Mouse (Mus musculus) G1E (cell line): ENCODE results near the gene Gm11027. TPM values are rescaled to one million over a fixed set of nuclear protein-coding genes. Genes with fewer than 3 reads are reported as not detected.

ENCODE experiments used
- ATAC-seq: 2 replicates; pipeline ENCODE4 v1.8.0; 2016; ENCODE audit warnings: mild to moderate bottlenecking; ENCODE audit not compliant: insufficient number of reproducible peaks, poor library complexity, low FRiP score, severe bottlenecking; ENCODE audit errors: extremely low read depth
- DNase-seq: peaks from one replicate; pipeline ENCODE4 v3.0.0; 2012; ENCODE audit warnings: low spot score
- H3K27me3 ChIP-seq: 2 replicates; pipeline ENCODE4 v1.6.1; 2012; ENCODE audit warnings: mild to moderate bottlenecking, low read length, inconsistent platforms; ENCODE audit not compliant: insufficient read depth
- H3K36me3 ChIP-seq: replicated peaks from 2 replicates; pipeline ENCODE3; 2012; ENCODE audit warnings: mild to moderate bottlenecking, inconsistent platforms
- H3K4me1 ChIP-seq: 2 replicates; pipeline ENCODE4 v1.6.1; 2012; ENCODE audit warnings: low read depth, low read length, inconsistent platforms, mixed read lengths; ENCODE audit not compliant: insufficient read depth
- H3K4me3 ChIP-seq: 2 replicates; pipeline ENCODE4 v1.5.1; 2012; ENCODE audit warnings: low read depth, mild to moderate bottlenecking, inconsistent platforms, low read length, moderate library complexity, mixed read lengths
- H3K9me3 ChIP-seq: replicated peaks from 2 replicates; pipeline ENCODE4 v1.6.1; 2012; ENCODE audit warnings: inconsistent platforms
- CTCF ChIP-seq: IDR thresholded peaks from 2 replicates; pipeline ENCODE4 v1.5.1; 2012; ENCODE audit warnings: low read depth, low read length, inconsistent platforms, mixed read lengths
- GATA1 ChIP-seq: IDR thresholded peaks from 2 replicates; pipeline ENCODE4 v1.6.1; 2012; ENCODE audit warnings: borderline replicate concordance, low read length, inconsistent platforms, mixed read lengths
- GATA2 ChIP-seq: IDR thresholded peaks from 2 replicates; pipeline ENCODE4 v1.6.1; 2012; ENCODE audit warnings: low read depth, low read length, inconsistent platforms, borderline replicate concordance
- POLR2AphosphoS5 ChIP-seq: IDR thresholded peaks from 2 replicates; pipeline ENCODE4 v1.6.1; 2012; ENCODE audit warnings: low read depth, low read length, inconsistent platforms; ENCODE audit not compliant: insufficient replicate concordance
- TAL1 ChIP-seq: conservative IDR thresholded peaks from 2 replicates; pipeline ENCODE4 v1.6.1; 2012; ENCODE audit warnings: low read depth, low read length, inconsistent platforms, mixed read lengths
- polyA plus RNA-seq: library from polyadenylated mRNA; stranded (reverse); fragments of >175 nt; gene quantifications from 2 replicates; pipeline ENCODE4 v1.2.3, GENCODE M21; 2012
- total RNA-seq, 2 experiments: library from RNA; stranded (forward) in 1 of 2; stranded (reverse) in 1 of 2; fragments of 200-1000 nt in 1 of 2; fragments of >200 nt in 1 of 2; fragmentation: Nextera tagmentation in 1 of 2; gene quantifications; 2 replicates each; pipeline ENCODE4 v1.2.3; 2014 to 2017

Gene Gm11027
- total and polyA plus RNA-seq, 3 experiments, result not detected

DNA sequence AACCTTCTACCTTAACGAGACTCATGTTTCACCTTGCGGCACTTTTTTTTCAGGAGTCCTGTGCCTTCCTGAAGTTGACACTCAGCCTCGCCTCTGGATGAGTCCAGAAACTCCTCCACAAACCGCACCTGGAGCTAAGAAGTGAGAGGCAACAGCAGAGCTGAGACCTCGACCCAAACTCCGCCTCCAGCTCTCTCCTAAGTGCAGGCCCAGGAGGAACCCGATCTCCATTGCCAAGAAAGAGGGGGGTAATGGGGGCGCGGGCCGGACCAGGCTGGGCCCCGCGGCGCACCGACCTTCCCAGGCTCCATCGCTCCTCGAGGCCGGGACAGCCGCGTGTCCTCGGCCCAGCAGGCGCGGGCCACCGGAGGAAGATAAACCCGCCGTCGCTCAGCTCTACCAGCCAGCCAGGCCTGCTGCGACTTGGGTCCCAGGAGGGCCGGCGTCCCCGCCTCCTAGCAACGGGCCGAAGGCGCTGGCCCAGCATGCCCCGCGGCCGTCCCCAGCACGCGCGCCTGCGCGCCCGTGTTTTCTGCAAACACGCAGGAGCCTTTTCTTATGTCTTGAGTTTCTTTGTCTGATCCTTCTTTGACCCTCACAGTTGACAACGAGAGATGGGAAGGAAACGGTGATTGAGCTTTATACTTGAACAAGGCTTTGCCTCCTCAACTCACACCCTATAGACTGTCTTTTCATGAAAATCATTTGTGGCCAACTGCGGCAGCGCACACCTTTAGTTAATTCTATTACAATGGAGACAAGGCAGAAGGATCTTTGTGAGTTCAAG, 12.4 kb upstream of the Gm11027 start, which contains the start of gene Wdr60:
Wdr60 (minus strand) TSS at position 468 of the 787 bp plus-strand sequence.
- H3K9me3 ChIP-seq, result no peaks in the 10 kb centered on the region
- no peak for TF ChIP-seq POLR2AphosphoS5
- no peak for TF ChIP-seq GATA2
- TF ChIP-seq GATA1, result no peak
- TF ChIP-seq CTCF, result no peak
- no peak for TF ChIP-seq TAL1
- peak within 1 kb of the TSS; percentile 74 for H3K4me3 ChIP-seq
- peak; percentile 79 for DNase-seq
- no peaks in the 10 kb centered on the region for H3K27me3 ChIP-seq
- peak; percentile 84 for ATAC-seq
- H3K36me3 ChIP-seq, result peaks cover 7% of the 10 kb centered on the region
- peaks cover 27% of the 10 kb centered on the region for H3K4me1 ChIP-seq

DNA sequence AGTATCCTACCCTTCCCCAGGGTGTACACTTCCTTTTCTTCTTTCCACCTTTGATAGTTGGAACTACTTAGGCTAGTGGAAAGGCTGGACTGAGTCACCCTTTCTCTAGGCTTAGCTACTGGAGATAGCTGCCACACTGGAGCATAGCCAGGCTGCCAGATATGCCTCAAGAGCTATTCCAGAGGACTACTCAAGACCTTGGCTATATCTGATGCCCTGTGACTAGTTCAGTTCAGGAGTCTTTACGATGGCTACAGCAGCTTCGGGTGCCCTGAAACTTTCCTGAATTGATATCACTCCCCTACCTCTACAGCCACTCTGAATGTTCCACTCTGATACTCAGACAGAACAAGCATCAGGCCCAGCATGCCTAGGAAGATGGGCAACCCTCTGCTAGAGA, 10.4 kb upstream of the Gm11027 start:
- H3K27me3 ChIP-seq, result no peaks in the 10 kb centered on the region
- DNase-seq (no peak), ATAC-seq (no peak)
- H3K36me3 ChIP-seq, result no peaks in the 10 kb centered on the region
- TF ChIP-seq GATA2, result no peak
- TF ChIP-seq GATA1, result no peak
- TF ChIP-seq CTCF, result no peak
- TF ChIP-seq POLR2AphosphoS5, result no peak
- TF ChIP-seq TAL1, result no peak
- no peaks in the 10 kb centered on the region for H3K9me3 ChIP-seq
- peaks cover 30% of the 10 kb centered on the region for H3K4me1 ChIP-seq
- H3K4me3 ChIP-seq, result no peak overlapping the region

DNA sequence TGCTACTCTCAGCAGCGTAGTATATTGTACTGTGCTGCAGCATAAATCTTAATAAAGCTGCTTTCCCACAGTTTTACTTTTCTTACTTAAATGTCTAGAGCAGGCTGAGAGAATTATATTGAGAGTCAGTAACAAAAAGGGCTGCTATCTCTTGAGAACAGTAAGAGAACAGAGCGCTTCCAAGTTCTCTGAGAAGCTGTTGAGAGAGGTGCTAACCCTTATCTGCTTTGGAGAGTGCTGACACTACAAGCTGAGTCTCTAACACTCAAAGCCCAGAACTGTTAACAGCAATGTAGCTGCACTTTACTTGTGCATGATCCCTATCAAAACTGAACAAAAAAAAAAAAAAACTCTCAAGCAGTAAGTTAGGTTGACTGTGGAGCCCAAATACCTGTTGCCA, 9.9 kb upstream of the Gm11027 start:
- no peak for ATAC-seq
- H3K27me3 ChIP-seq, result no peaks in the 10 kb centered on the region
- H3K9me3 ChIP-seq, result no peaks in the 10 kb centered on the region
- H3K4me3 ChIP-seq, result no peak overlapping the region
- TF ChIP-seq CTCF (no peak), POLR2AphosphoS5 (no peak), GATA1 (no peak), GATA2 (no peak), TAL1 (no peak)
- DNase-seq, result no peak
- no peaks in the 10 kb centered on the region for H3K36me3 ChIP-seq
- peaks cover 33% of the 10 kb centered on the region for H3K4me1 ChIP-seq

DNA sequence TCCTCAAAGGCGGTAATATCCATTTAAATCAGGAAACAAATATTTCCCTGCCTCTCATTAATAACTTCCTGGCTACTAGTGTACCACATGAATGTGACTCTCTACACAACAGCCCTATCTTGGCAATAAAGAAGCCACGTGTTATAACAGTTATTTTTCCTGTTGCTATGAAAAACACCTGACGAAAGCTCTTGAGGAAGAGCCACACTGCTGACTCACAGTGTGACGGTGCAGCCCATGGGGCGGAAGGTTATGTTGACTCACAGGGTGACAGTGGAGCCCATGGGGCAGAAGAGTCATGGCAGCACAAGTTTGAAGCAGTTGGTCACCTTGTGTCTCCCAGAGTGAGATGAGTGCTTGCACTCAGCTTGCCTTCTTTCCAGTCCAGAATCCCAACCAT, 5.7 kb upstream of the Gm11027 start:
- DNase-seq (no peak), ATAC-seq (peak; percentile 85)
- TF ChIP-seq GATA1 (no peak), POLR2AphosphoS5 (no peak), TAL1 (no peak), GATA2 (no peak), CTCF (no peak)
- Histone ChIP-seq H3K27me3 (no peaks in the 10 kb centered on the region), H3K9me3 (no peaks in the 10 kb centered on the region), H3K4me3 (no peak overlapping the region), H3K36me3 (no peaks in the 10 kb centered on the region), H3K4me1 (peaks cover 21% of the 10 kb centered on the region)

DNA sequence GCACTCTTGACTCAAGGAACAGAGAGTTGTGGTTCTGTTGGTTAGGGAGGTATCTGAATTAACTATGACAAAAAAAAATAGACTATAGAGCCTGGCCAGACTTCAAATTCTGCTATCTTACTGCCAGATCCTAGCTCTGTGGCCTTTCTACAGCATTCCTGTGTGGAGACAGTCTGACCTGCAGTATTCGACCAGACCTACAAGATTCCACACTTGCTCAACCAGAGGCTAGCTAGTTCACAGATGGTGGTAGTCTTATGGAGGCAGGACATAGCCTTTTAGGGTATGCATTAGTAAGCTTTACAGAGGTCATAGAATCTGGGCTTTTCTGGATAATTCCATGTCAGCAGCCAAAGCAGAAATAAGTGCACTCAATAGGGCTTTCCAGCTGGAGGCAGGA, 4.6 kb upstream of the Gm11027 start:
- TF ChIP-seq GATA1, result no peak
- DNase-seq, result no peak
- Histone ChIP-seq H3K9me3 (no peaks in the 10 kb centered on the region), H3K4me1 (peaks cover 15% of the 10 kb centered on the region), H3K27me3 (no peaks in the 10 kb centered on the region), H3K36me3 (no peaks in the 10 kb centered on the region), H3K4me3 (no peak overlapping the region)
- ATAC-seq, result no peak

DNA sequence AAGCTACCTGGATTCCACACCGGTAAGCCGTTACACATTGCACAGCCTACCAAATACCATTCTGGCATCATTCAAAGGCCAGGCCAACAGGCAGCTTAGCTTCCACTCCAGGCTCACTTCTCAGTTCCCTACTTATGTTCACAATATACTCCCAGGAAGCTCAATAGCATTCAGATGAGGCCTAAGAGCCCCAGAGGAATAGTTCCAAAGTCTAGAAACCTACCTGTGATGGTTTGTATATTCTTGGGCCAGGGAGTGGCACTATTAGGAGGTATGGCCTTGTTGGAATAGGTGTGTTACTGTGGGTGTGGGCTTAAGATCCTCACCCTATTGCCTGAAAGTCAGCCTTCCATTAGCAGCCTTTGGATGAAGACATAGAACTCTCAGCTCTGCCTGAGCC, 4.1 kb upstream of the Gm11027 start:
- DNase-seq (no peak), ATAC-seq (no peak)
- H3K36me3 ChIP-seq, result no peaks in the 10 kb centered on the region
- no peaks in the 10 kb centered on the region for H3K27me3 ChIP-seq
- no peak overlapping the region for H3K4me3 ChIP-seq
- no peak for TF ChIP-seq GATA2
- TF ChIP-seq GATA1, result no peak
- TF ChIP-seq CTCF, result no peak
- no peak for TF ChIP-seq TAL1
- TF ChIP-seq POLR2AphosphoS5, result no peak
- H3K4me1 ChIP-seq, result peaks cover 15% of the 10 kb centered on the region
- H3K9me3 ChIP-seq, result no peaks in the 10 kb centered on the region
